Mouse (Mus musculus): Measurements from ENCODE around the gene Chrnb2. TPM values are rescaled to one million over a fixed set of nuclear protein-coding genes. Genes with fewer than 3 reads are reported as not detected.
"Not testable (repeated sequence)": the region's sequence is repeated elsewhere in the genome, so short reads cannot be mapped to it uniquely, and the experiment has no call there.

The Chrnb2 gene
- polyA plus RNA-seq (2012; rRNA removed): 1.2 and 1.4 TPM in 2 replicates

- no peak for DNase-seq (ENCODE audit: low read depth)
These were observed at the start of gene Chrnb2 for GRCm38 (mm10) chr3:89764119-89764724. Chrnb2 (minus strand) TSS chr3:89764632.

DNA sequence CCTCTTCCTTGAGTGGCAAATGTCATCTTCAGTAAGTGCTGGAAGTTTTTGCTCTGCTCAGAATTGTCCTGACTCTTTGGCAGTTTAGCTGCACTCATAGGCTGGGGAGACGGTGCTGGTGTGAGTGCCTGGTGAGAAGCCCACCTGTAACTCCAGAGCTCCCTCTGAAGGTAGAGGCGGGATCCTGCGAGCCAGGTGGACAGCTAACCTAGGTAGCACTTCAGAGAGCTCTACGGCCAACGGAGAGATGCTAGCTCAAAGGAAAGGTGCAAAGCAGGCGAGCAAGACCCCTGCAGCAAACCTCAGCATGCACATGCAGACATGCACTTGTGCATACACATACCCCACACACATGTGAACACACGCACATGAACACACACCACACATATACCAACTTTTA, 49.6 kb upstream of the Chrnb2 start:
- no peak for DNase-seq (ENCODE audit: low read depth)

DNA sequence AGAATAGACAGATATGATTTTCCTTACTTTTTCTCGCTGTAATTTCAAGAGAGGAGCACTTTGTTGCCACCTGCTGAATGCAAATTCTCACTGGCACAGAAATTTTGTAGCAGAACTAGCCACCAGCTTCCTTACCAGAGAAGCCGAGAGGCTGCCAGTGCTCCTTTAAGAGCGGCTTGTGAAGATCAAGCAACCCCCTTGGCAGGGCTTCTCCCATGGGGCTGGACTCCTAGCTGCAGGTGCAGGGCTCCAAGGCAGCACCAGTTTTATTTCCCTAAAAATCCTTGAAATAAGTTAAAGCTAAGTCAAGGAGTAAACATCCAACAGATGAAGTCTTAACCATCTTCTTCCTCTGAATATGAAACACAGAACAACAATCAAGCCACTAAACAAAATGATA, 47.7 kb upstream of the Chrnb2 start:
- DNase-seq (ENCODE audit: low read depth): no peak

DNA sequence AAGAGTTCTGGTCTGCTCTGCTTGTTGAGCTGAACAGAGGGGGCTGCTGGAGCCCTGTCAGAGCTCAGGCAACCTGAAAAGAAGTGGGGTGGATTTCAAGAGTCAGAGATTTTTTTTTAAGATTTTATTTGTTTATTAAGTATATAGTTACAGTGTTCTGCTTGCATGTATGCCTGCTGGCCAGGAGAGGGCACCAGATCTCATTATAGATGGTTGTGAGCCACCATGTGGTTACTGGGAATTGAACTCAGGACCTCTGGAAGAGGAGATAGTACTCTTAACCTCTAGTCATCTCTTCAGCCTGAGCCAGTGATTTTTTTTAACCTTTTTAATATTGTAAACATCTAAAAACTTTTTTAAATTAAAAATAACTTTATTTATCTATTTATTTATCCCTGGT, 46.4 kb upstream of the Chrnb2 start:
- no peak for DNase-seq (ENCODE audit: low read depth)

DNA sequence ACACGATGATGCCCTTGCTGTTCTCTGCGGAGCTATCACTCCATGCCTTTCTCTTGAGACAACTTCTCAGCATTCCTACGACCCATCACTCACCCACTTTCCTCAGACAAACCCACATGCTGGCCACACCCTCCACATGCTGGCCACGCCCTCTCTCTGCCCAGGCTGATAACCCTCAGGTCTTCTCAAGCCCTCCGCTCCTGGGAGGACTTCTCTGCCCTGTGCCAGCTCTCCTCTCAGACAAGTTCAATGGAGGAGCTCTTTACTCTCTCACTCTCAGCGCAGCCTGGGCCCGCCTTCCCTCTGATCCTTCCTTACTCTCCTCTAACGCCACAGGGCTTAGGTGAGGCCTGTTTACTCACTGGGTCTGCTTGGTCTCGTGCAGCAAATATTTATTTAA, 44.2 kb upstream of the Chrnb2 start:
- DNase-seq (ENCODE audit: low read depth): no peak

DNA sequence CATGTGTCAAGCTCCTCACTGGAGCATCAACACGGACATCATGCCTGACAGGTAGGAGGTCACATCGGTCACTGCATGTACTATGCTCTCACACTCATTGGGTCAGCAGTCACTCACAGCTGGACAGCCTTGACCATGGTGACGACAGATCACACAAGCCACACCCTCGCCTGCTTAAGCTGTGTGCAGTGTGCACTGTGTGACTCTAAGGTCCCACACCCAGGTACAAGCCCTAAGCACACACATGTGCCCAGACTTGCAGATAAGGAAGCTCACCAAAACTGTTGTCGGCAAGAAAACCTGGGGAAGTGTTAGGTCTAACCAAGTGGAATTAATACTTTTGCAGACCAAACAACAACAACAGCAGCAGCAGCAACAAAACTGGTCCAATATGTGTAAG, 43.4 kb upstream of the Chrnb2 start:
- no peak for DNase-seq (ENCODE audit: low read depth)

DNA sequence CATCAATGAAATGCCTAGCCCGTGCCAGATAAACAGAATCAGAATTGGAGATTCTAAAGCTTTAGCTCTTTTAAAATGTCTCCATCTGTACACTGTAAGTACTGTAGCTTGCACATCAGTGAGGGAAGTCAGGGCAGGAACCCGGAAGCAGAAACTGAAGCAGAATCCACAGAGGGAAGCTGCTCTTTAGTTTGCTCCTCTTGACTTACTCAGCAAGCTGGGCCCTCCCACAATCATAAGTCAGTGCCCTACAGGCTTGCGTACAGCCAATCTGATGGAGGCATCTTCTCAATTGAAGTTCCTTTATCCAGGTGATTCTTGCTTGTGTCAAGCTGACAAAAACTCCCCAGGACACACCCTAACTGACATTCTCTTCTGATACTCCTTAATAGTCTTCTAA, 42.7 kb upstream of the Chrnb2 start:
- DNase-seq (ENCODE audit: low read depth): no peak

- DNase-seq (ENCODE audit: low read depth): no peak
These were observed 42.3 kb upstream of the Chrnb2 start for GRCm38 (mm10) chr3:89806751-89807150.

GRCm38 (mm10) chr3:89805179-89805578, 40.7 kb upstream of the Chrnb2 start:
- no peak for DNase-seq (ENCODE audit: low read depth)

GRCm38 (mm10) chr3:89802876-89803275, 38.4 kb upstream of the Chrnb2 start:
- no peak for DNase-seq (ENCODE audit: low read depth)

GRCm38 (mm10) chr3:89801507-89801847, 37.0 kb upstream of the Chrnb2 start:
- no peak for DNase-seq (ENCODE audit: low read depth)

GRCm38 (mm10) chr3:89800774-89801506, 36.5 kb upstream of the Chrnb2 start:
- DNase-seq (ENCODE audit: low read depth): no peak

DNA sequence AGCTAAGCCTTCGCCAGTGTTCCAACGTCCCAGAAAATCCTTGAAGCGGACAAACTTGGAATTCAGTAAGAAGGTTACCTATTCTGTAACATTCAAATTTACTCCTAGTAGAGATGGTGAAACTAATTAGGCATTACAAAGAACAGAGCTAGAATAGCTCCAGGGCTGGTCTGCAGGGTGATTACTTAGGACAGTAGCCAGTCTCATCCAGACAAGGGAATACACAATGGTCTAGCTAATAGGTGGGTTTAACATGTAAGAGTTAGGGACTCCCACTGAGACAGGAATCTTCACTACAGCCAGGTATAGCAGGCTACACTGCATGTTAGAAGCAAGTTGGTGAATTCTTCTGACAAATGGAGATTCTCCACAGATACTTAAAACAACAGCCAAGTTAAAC, 35.6 kb upstream of the Chrnb2 start:
- not testable (repeated sequence) for DNase-seq (ENCODE audit: low read depth)

GRCm38 (mm10) chr3:89799476-89799875, 35.0 kb upstream of the Chrnb2 start:
- no peak for DNase-seq (ENCODE audit: low read depth)

- DNase-seq (ENCODE audit: low read depth): no peak
These were observed 34.1 kb upstream of the Chrnb2 start for GRCm38 (mm10) chr3:89798518-89798917.

DNA sequence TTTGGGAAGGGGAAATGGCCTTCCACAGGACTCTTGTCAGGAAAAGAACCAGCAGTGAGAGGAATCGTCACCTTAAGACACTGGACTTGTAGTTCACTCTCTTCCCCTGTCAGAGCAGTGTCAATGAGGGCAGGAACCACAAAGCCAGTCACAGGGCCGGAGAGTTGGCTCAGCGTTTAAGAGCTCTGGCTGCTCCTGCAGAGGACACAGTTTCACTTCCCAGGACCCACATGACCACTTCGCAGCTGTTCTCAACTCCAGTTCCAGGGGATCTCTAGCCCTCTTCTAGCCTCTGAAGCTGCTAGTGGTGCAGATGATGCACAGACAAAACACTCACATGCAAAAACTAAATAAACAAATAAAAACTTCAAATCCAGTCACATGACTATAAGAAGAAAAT, 31.9 kb upstream of the Chrnb2 start:
- no peak for DNase-seq (ENCODE audit: low read depth)

DNA sequence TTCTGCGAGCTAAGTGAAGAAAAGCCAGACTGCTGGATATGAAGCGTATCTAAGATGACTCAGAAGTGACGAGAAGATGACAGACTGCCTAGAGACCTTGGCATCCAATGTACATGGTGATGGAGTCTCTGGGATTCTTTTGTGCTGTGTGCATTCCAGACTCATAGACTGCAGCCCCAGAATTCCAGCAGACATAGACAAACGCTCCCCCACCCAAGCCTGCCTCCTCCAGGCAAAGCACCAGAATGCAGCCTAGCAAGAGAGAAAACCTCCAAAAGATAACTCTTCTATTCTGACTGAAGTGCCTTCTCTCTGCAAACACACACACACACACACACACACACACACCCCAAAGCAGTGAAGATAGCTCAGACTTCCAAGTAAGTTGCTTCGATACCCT, 31.3 kb upstream of the Chrnb2 start:
- no peak for DNase-seq (ENCODE audit: low read depth)

GRCm38 (mm10) chr3:89794616-89795015, 30.2 kb upstream of the Chrnb2 start:
- no peak for DNase-seq (ENCODE audit: low read depth)

DNA sequence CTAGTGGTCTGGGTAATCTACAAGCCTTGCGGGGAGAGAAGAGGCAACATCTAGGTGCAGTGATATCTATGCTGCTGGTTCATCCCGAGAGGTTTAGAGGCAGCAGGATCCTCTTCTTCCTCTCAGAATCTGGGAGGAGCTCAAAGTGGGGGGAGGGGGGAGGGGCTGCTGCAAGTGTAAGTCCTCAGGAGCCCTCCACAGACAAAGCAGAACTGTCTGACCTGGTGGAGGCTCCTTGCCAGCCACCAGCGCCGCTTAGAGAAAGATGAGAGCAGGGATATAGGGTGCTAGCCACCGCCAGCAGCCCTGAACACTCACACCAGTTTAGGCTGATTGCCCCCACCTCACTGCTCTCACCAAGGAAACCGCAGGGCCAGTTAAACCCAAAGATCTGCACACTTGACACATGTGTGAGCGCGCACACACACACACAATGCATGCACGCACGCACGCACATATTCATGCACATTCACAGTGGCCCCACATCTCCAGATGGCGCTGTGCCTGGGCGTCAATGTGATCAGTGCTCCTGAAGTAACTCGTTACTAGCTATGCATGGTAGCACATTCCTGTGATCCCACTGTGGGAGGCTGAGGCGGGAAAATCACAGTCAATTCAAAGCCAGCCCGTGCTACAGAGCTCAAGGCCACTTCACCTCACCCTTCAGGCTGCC, 24.4 kb upstream of the Chrnb2 start:
- DNase-seq (ENCODE audit: low read depth): no peak

DNA sequence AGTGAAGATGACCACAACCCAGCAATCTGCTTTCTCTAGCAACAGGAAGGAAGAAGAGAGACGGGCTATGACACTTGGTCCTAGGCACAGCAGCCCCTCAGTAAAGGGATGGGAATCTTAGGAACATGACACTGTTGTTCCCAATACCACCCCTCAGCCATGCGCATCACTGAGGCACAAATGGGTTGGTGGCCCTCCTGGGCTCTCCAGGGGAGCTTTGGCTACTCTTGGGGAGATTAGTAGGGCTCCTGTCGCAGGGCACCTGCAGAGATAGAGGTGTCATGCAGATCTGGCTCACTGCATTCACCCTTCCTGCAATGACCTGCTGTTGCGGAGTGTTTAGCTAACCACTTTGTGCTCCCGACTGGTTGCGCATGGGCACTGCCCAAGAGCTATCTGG, 21.8 kb upstream of the Chrnb2 start:
- no peak for DNase-seq (ENCODE audit: low read depth)

- DNase-seq (ENCODE audit: low read depth): no peak
These were observed 20.7 kb upstream of the Chrnb2 start for GRCm38 (mm10) chr3:89784991-89785753.

GRCm38 (mm10) chr3:89781640-89782039, 17.2 kb upstream of the Chrnb2 start:
- DNase-seq (ENCODE audit: low read depth): no peak

DNA sequence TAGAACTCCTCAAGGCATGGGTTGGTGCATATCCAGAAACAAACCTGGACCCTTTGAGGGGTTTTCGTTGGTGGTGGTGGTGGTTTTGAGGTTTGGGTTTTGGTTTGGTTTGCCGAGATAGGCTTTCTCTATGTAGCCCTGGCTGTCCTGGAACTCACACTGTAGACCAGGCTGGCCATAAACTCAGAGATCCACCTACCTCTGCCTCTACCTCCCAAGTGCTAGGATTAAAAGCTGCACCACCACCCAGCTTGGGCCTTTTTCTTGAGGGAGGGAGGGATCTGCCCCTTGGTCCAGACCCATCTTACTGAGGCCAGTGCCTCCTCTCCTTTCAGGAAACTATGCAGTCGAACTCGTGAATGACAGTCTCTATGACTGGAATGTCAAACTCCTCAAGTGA, 15.7 kb upstream of the Chrnb2 start:
- no peak for DNase-seq (ENCODE audit: low read depth)

All from gonadal fat pad, adult 2 months (tissue).